Mouse (Mus musculus): ENCODE measurements around the gene Galnt18. TPM values are rescaled to one million over a fixed set of nuclear protein-coding genes. Genes with fewer than 3 reads are reported as not detected.

The Galnt18 gene
- polyA plus RNA-seq, 1 experiment from 2014 or later: 7.6 TPM

Small RNA genes lying within 50 kb of the gene (microRNA-seq; reads per million reads assigned to microRNA genes)
- not detected for gene Gm25787

Other genes with a start within 250 kb of the Galnt18 start
- 95.1 and 103 TPM in 2 replicates for gene Usp47, start 243.5 kb upstream of the Galnt18 start, polyA plus RNA-seq (2016; fragmentation: Nextera tagmentation; extraction: Ambion mirVana)

Data from neural tube, embryonic 12.5 days (tissue).